Mouse (Mus musculus): Measurements from ENCODE around the gene Pde11a. TPM values are rescaled to one million over a fixed set of nuclear protein-coding genes. Genes with fewer than 3 reads are reported as not detected.

The Pde11a gene
- polyA plus RNA-seq, 1 experiment from 2014 or later: 0.36 TPM

Other genes starting within 250 kb of the Pde11a start
- gene Cyct, start 21.7 kb upstream of the Pde11a start, polyA plus RNA-seq (2014; fragmentation: Nextera tagmentation; extraction: Ambion mirVana): not detected in 2 replicates
- gene Rbm45, start 31.2 kb upstream of the Pde11a start, polyA plus RNA-seq (2014; fragmentation: Nextera tagmentation; extraction: Ambion mirVana): 17.2 and 19.1 TPM in 2 replicates
- gene Osbpl6, start 67.7 kb upstream of the Pde11a start, polyA plus RNA-seq (2014; fragmentation: Nextera tagmentation; extraction: Ambion mirVana): 15.1 and 16.9 TPM in 2 replicates

All from hindbrain, embryonic 11.5 days (tissue).